Mouse (Mus musculus): ENCODE measurements around the gene Rfc1. TPM values are rescaled to one million over a fixed set of nuclear protein-coding genes. Genes with fewer than 3 reads are reported as not detected.

The Rfc1 gene
- polyA plus RNA-seq, 1 experiment, result 10.2 TPM

DNA sequence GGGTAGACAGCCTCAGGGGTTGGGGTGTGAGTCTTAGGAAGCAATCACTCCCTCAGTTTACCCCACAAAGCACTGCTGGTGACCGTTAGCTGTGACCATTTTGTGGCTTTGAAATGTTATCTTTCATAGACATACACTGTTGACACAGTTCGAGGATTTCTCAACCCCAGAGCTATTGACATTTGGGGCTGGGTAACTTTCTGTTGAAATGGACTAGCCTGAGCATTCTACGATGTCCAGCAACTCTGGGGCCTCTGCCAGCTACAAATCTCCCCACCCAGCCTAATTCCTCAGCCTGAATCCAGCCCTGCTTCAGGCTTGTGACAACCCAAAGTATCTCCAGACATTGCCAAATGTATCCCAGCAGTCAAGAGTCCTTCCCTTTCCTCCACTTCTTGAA is 18.6 kb upstream of the Rfc1 start:
- 77% methylated on average over 3 of the region's 3 CpGs for WGBS
- Histone ChIP-seq H3K4me3 (ENCODE audit: extremely low read depth, insufficient read depth, insufficient read length) (no peak overlapping the region), H3K36me3 (ENCODE audit: control insufficient read depth, insufficient read depth, low read length) (no peaks in the 10 kb centered on the region), H3K27me3 (ENCODE audit: control insufficient read depth, insufficient read depth, low read length) (no peaks in the 10 kb centered on the region), H3K4me1 (ENCODE audit: control insufficient read depth, insufficient read depth, insufficient read length) (no peaks in the 10 kb centered on the region), H3K27ac (ENCODE audit: insufficient read depth, low read length) (no peak overlapping the region)
- no peak for DNase-seq (ENCODE audit: low read depth in 1 of 2, low spot score in 2 of 2)
- TF ChIP-seq CTCF (IDR thresholded peaks at IDR 0.05; ENCODE audit: extremely low read depth, insufficient read depth, insufficient read length, insufficient replicate concordance) (no peak), POLR2A (IDR thresholded peaks at IDR 0.05; ENCODE audit: low read depth, low read length) (no peak)

DNA sequence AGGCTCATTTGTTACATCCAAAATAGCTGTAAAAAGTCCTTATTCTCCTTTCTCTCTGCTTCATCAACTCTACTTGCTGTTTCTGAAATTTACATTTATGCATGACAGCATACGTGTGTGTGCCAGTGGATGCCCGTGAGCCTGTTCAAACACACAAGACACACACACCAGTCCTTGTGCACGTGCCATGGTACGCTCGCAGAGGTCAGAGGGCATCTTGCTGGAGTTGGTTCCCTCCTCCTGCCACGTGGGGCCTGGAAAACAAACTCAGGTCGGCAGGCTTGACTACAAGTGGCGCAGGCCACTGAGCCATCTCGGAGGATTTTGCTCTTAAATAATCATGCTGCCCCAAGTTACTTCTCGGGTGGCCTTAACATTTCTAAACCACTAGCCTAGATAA is 15.0 kb upstream of the Rfc1 start:
- no peak overlapping the region for H3K4me3 ChIP-seq (ENCODE audit: extremely low read depth, insufficient read depth, insufficient read length)
- H3K36me3 ChIP-seq (ENCODE audit: control insufficient read depth, insufficient read depth, low read length), result no peaks in the 10 kb centered on the region
- H3K27ac ChIP-seq (ENCODE audit: insufficient read depth, low read length), result no peak overlapping the region
- no peak for DNase-seq (ENCODE audit: low read depth in 1 of 2, low spot score in 2 of 2)
- WGBS, result 83% methylated on average over 10 of the region's 10 CpGs
- no peak for TF ChIP-seq CTCF (IDR thresholded peaks at IDR 0.05; ENCODE audit: extremely low read depth, insufficient read depth, insufficient read length, insufficient replicate concordance)
- no peak for TF ChIP-seq POLR2A (IDR thresholded peaks at IDR 0.05; ENCODE audit: low read depth, low read length)
- no peaks in the 10 kb centered on the region for H3K27me3 ChIP-seq (ENCODE audit: control insufficient read depth, insufficient read depth, low read length)
- no peaks in the 10 kb centered on the region for H3K4me1 ChIP-seq (ENCODE audit: control insufficient read depth, insufficient read depth, insufficient read length)

DNA sequence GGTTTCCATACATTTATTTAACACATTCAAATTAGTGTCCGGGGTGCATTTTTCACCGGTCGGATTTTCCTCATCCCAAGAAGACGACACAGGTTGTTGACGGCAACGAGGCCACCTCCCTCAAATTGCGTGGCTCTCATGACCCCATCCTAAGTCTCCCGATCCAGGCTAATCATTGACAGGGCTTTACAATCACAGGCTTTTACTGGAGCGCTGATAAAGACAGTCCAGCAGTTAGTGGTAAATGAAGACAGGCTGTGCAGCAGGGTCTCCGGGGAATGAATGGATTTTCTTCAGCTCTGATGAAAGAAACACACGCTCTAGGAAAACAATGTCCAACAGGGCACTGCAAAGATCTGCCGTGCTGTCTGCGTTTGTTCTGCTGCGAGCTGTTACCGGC is 12.7 kb upstream of the Rfc1 start, which contains the start of gene Klb:
Gene Klb, plus strand, starts transcription at position 147 of the 400 bp plus-strand sequence.
- Histone ChIP-seq H3K27me3 (ENCODE audit: control insufficient read depth, insufficient read depth, low read length) (no peaks in the 10 kb centered on the region), H3K4me1 (ENCODE audit: control insufficient read depth, insufficient read depth, insufficient read length) (no peaks in the 10 kb centered on the region), H3K27ac (ENCODE audit: insufficient read depth, low read length) (no peak within 1 kb of the TSS), H3K4me3 (ENCODE audit: extremely low read depth, insufficient read depth, insufficient read length) (no peak within 1 kb of the TSS), H3K36me3 (ENCODE audit: control insufficient read depth, insufficient read depth, low read length) (no peaks in the 10 kb centered on the region)
- DNase-seq (ENCODE audit: low read depth in 1 of 2, low spot score in 2 of 2), result no peak
- TF ChIP-seq CTCF (IDR thresholded peaks at IDR 0.05; ENCODE audit: extremely low read depth, insufficient read depth, insufficient read length, insufficient replicate concordance), result no peak
- no peak for TF ChIP-seq POLR2A (IDR thresholded peaks at IDR 0.05; ENCODE audit: low read depth, low read length)
- WGBS, result 87% methylated on average over 15 of the region's 15 CpGs

DNA sequence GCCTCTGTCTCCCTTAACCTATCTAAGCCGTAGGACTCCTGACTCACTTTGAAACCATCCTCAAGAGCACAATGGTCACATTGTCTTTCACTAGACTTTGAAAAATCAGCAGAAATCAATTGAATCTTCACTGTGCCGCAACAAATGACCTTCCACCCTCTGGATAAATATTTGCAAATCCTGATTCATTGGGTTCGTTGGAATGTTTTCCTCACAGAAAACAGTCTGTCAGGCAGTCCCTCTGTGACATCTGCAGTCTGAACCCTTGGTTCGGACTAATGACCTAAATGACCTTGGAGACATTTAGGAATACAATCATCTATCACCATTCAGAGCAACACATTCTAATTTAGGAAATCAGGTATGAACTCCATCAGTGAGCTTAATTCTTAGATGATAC is 4.7 kb upstream of the Rfc1 start:
- H3K27ac ChIP-seq (ENCODE audit: insufficient read depth, low read length), result no peak overlapping the region
- TF ChIP-seq POLR2A (IDR thresholded peaks at IDR 0.05; ENCODE audit: low read depth, low read length) (no peak), CTCF (IDR thresholded peaks at IDR 0.05; ENCODE audit: extremely low read depth, insufficient read depth, insufficient read length, insufficient replicate concordance) (no peak)
- no peaks in the 10 kb centered on the region for H3K36me3 ChIP-seq (ENCODE audit: control insufficient read depth, insufficient read depth, low read length)
- DNase-seq (ENCODE audit: low read depth in 1 of 2, low spot score in 2 of 2), result no peak
- no peaks in the 10 kb centered on the region for H3K4me1 ChIP-seq (ENCODE audit: control insufficient read depth, insufficient read depth, insufficient read length)
- H3K4me3 ChIP-seq (ENCODE audit: extremely low read depth, insufficient read depth, insufficient read length), result no peak overlapping the region
- WGBS, result 87% methylated on average over 4 of the region's 4 CpGs
- H3K27me3 ChIP-seq (ENCODE audit: control insufficient read depth, insufficient read depth, low read length), result no peaks in the 10 kb centered on the region

DNA sequence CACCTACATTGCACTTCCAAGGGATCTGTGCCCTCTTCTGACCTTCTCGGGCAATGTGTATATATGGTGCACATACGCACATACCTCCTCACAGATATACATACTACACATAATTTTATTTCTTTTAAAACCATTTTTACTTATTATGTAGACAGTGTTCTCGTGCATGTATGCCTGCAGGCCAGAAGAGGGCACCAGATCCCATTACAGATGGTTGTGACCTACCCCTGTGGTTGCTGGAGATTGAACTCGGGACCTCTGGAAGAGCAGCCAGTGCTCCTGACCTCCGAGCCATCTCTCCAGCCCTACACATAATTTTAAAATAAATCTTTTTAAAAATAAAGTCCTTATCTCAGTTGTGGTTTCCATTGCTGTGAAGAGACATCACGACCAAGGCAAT is 2.9 kb upstream of the Rfc1 start:
- 71% methylated on average over 6 of the region's 6 CpGs for WGBS
- Histone ChIP-seq H3K4me1 (ENCODE audit: control insufficient read depth, insufficient read depth, insufficient read length) (no peaks in the 10 kb centered on the region), H3K27ac (ENCODE audit: insufficient read depth, low read length) (no peak overlapping the region), H3K36me3 (ENCODE audit: control insufficient read depth, insufficient read depth, low read length) (no peaks in the 10 kb centered on the region), H3K27me3 (ENCODE audit: control insufficient read depth, insufficient read depth, low read length) (no peaks in the 10 kb centered on the region), H3K4me3 (ENCODE audit: extremely low read depth, insufficient read depth, insufficient read length) (no peak overlapping the region)
- peak; percentile 21; the same call in 1 of the 2 replicates for TF ChIP-seq CTCF (IDR thresholded peaks at IDR 0.05; ENCODE audit: extremely low read depth, insufficient read depth, insufficient read length, insufficient replicate concordance)
- TF ChIP-seq POLR2A (IDR thresholded peaks at IDR 0.05; ENCODE audit: low read depth, low read length), result no peak
- DNase-seq (ENCODE audit: low read depth in 1 of 2, low spot score in 2 of 2), result no peak

DNA sequence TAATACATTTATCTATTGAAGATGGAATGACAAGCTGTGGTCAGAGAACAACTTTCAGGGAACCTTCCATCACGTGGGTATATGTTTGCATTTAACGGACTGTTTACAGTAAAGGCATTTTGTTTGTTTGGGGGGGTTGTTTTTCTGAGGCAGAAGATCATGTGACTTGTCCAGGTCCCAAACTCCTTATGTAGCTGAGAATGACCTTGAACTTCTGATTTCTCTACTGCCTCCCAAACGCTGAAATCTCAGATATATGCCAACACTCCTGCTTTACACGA is 545 bp upstream of the Rfc1 start:
- Histone ChIP-seq H3K4me1 (ENCODE audit: control insufficient read depth, insufficient read depth, insufficient read length) (peaks cover 6% of the 10 kb centered on the region; the same call in 1 of the 2 replicates), H3K36me3 (ENCODE audit: control insufficient read depth, insufficient read depth, low read length) (no peaks in the 10 kb centered on the region), H3K4me3 (ENCODE audit: extremely low read depth, insufficient read depth, insufficient read length) (no peak overlapping the region; the same call in 1 of the 2 replicates), H3K27ac (ENCODE audit: insufficient read depth, low read length) (no peak overlapping the region), H3K27me3 (ENCODE audit: control insufficient read depth, insufficient read depth, low read length) (no peaks in the 10 kb centered on the region)
- no peak for DNase-seq (ENCODE audit: low read depth in 1 of 2, low spot score in 2 of 2)
- TF ChIP-seq CTCF (IDR thresholded peaks at IDR 0.05; ENCODE audit: extremely low read depth, insufficient read depth, insufficient read length, insufficient replicate concordance), result no peak
- no peak for TF ChIP-seq POLR2A (IDR thresholded peaks at IDR 0.05; ENCODE audit: low read depth, low read length)
- WGBS, result 23% methylated on average over 4 of the region's 4 CpGs

DNA sequence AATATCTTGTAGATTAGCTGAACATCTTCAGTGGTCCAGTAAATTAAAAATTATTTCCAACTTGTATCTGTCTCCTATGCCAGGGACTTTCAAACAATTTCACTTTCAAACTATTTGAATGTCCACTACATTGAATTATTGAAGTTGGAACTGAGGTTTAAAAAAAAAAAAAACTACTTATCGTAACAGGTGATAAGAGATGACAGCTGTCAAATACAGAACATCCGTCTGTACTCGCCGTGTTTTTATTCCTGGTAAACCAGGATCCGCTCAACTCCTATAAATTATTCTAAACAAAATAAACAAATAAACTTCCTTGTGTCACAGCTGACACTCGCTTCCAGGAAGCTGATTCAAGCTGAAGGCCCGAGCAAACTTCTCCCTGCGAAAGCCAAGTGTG is 682 bp downstream of the Rfc1 start:
- peaks cover 6% of the 10 kb centered on the region; the same call in 1 of the 2 replicates for H3K4me1 ChIP-seq (ENCODE audit: control insufficient read depth, insufficient read depth, insufficient read length)
- no peaks in the 10 kb centered on the region for H3K27me3 ChIP-seq (ENCODE audit: control insufficient read depth, insufficient read depth, low read length)
- no peak for DNase-seq (ENCODE audit: low read depth in 1 of 2, low spot score in 2 of 2)
- no peaks in the 10 kb centered on the region for H3K36me3 ChIP-seq (ENCODE audit: control insufficient read depth, insufficient read depth, low read length)
- H3K4me3 ChIP-seq (ENCODE audit: extremely low read depth, insufficient read depth, insufficient read length), result peak overlapping the region; percentile 96
- WGBS, result 2% methylated on average over 8 of the region's 8 CpGs
- H3K27ac ChIP-seq (ENCODE audit: insufficient read depth, low read length), result peak overlapping the region; percentile 77
- TF ChIP-seq CTCF (IDR thresholded peaks at IDR 0.05; ENCODE audit: extremely low read depth, insufficient read depth, insufficient read length, insufficient replicate concordance) (no peak), POLR2A (IDR thresholded peaks at IDR 0.05; ENCODE audit: low read depth, low read length) (no peak)
